Mouse (Mus musculus) c-Kit-positive CD71-negative TER-119-negative erythroid progenitor cells, embryonic 14.5 days (primary cell): ENCODE measurements around the gene Anxa11.
A peak's percentile ranks its signal among the peaks of the same experiment; 100 is the strongest.
"Not testable (repeated sequence)": the region's sequence is repeated elsewhere in the genome, so short reads cannot be mapped to it uniquely, and the experiment has no call there.

Source experiments
- DNase-seq: peaks from one replicate; pipeline ENCODE4 v3.0.0-alpha.2; 2013; ENCODE audit warnings: low read depth

Anxa11 gene

GRCm38 (mm10) chr14:25841579-25841978 is 377 bp upstream of the Anxa11 start:
- no peak for DNase-seq

GRCm38 (mm10) chr14:25842688-25843003 is 690 bp downstream of the Anxa11 start:
- DNase-seq: no peak

GRCm38 (mm10) chr14:25844372-25844771 is 2.4 kb downstream of the Anxa11 start:
- DNase-seq: no peak

GRCm38 (mm10) chr14:25845832-25846383 is 4.0 kb downstream of the Anxa11 start:
- DNase-seq: no peak

GRCm38 (mm10) chr14:25846516-25846915 is 4.6 kb downstream of the Anxa11 start:
- no peak for DNase-seq

- DNase-seq: no peak
Observed at GRCm38 (mm10) chr14:25847660-25848059, 5.7 kb downstream of the Anxa11 start.

GRCm38 (mm10) chr14:25848237-25848636 is 6.3 kb downstream of the Anxa11 start:
- DNase-seq: no peak

- DNase-seq: not testable (repeated sequence)
Observed at GRCm38 (mm10) chr14:25848708-25849107, 6.8 kb downstream of the Anxa11 start.

- no peak for DNase-seq
Observed at GRCm38 (mm10) chr14:25850433-25850832, 8.5 kb downstream of the Anxa11 start.

- DNase-seq: no peak
Observed at GRCm38 (mm10) chr14:25851189-25851588, 9.2 kb downstream of the Anxa11 start.

- no peak for DNase-seq
Observed at GRCm38 (mm10) chr14:25852121-25852561, 10.2 kb downstream of the Anxa11 start.

GRCm38 (mm10) chr14:25853295-25853694 is 11.3 kb downstream of the Anxa11 start:
- no peak for DNase-seq

GRCm38 (mm10) chr14:25853717-25854452 is 11.9 kb downstream of the Anxa11 start:
- no peak for DNase-seq

GRCm38 (mm10) chr14:25855241-25855885 is 13.4 kb downstream of the Anxa11 start:
- DNase-seq: no peak

GRCm38 (mm10) chr14:25857168-25857621 is 15.2 kb downstream of the Anxa11 start:
- DNase-seq: no peak

GRCm38 (mm10) chr14:25857940-25858339 is 16.0 kb downstream of the Anxa11 start:
- no peak for DNase-seq

- peak; percentile 44 for DNase-seq
Observed at GRCm38 (mm10) chr14:25861771-25862530, 20.0 kb downstream of the Anxa11 start.

GRCm38 (mm10) chr14:25863721-25864120 is 21.8 kb downstream of the Anxa11 start:
- no peak for DNase-seq

GRCm38 (mm10) chr14:25865251-25865650 is 23.3 kb downstream of the Anxa11 start:
- DNase-seq: no peak

GRCm38 (mm10) chr14:25866384-25866783 is 24.4 kb downstream of the Anxa11 start:
- no peak for DNase-seq

GRCm38 (mm10) chr14:25866832-25867231 is 24.9 kb downstream of the Anxa11 start:
- no peak for DNase-seq

- no peak for DNase-seq
Observed at GRCm38 (mm10) chr14:25867834-25868233, 25.9 kb downstream of the Anxa11 start.

- no peak for DNase-seq
Observed at GRCm38 (mm10) chr14:25868706-25869105, 26.8 kb downstream of the Anxa11 start.
